Mouse (Mus musculus) neutrophil, adult 59 days (primary cell): ENCODE measurements around the gene Kdm6a. TPM values are rescaled to one million over a fixed set of nuclear protein-coding genes. Genes with fewer than 3 reads are reported as not detected.

Source experiments
- total RNA-seq, 2 experiments: library from RNA; stranded (reverse); gene quantifications; 1 replicate in 1 of 2; 2 replicates in 1 of 2; pipeline ENCODE4 v1.2.4; 2023

Kdm6a gene
- total RNA-seq, result 10 to 100 TPM; 52.9 to 86.0 TPM

DNA sequence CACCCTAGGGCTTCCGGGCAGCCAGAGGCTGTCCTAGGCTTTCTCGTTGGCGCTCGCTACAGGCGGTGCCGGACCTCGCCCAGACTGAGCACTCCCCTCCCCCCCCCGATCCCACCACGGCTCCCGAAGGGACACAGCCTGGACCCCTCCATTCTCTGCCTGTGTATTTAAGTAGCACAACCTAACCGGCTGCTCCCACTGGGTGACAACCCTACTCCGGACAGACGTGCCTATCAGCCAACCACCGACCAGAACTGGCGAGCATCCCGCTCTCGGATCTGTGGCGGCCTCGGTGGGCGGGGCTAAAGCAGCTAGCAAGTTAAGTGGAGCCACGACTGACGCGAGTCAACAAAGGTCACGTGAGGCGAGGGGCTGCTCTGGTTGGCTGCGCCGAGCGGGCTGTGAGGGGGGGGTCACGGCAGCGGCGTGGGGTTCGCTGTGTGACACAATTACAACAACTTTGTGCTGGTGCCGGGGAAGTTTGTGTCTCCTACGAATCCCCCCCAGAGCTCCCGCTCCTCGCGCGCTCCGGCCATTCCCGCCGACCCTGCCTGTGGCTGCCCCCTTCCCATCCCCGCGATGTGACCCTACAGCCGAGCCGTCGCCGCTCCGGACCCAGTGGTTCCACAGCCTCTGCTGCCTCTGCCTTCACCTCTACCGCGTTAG, at the start of gene Kdm6a:
Gene Kdm6a (plus strand): TSS at position 384 of the 666 bp plus-strand sequence.

DNA sequence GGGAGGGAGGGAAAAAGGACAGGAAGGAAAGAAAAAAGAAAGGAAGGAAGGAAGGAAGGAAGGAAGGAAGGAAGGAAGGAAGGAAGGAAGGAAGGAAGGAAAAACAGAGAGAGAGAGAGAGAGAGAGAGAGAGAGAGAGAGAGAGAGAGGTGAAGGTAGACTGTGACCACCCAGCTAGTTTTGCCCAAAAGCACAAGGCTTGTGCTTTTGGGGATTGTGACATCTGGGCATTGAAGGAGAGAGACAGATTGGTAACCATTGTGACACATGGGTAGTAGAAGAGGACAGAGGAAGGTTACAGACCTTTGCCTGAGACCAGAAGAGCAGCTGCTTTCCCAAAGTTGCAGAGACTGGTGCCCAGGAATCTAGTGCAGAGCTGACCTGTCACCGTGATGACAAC, 16.8 kb upstream of the Kdm6a start, which contains the start of gene Dusp21:
Gene Dusp21 (plus strand): TSS at position 301 of the 400 bp plus-strand sequence.

Other genes starting within 250 kb of the Kdm6a start
- gene Dusp21, start 16.7 kb upstream of the Kdm6a start, total RNA-seq, result not detected